Mouse (Mus musculus): ENCODE data around the gene Olfr1239. TPM values are rescaled to one million over a fixed set of nuclear protein-coding genes. Genes with fewer than 3 reads are reported as not detected.

Gene Olfr1239
- not detected in 2 replicates for polyA plus RNA-seq (2012)

DNA sequence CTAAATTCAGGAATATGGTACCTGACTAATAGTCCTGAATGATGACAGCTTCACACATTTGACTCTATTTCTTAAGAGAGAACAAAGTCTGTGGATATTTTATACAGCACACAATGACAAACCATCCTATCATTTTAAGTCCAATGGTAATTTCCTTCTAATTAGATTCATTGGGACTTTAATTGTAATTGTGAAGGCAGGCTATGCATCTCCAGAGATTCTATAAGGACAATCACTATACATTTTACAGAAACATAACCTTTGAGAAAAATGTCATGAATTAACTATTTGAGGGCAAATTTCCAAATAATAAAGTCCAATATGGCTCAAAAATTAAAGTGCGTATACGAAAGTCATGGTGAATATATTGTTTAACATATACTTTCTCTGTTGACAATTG is at the start of gene Olfr1239:
Gene Olfr1239 (minus strand): TSS at position 101 of the 400 bp plus-strand sequence.
- TF ChIP-seq TAL1 (IDR thresholded peaks at IDR 0.05; ENCODE audit: low read length) (no peak), GATA1 (IDR thresholded peaks at IDR 0.05; ENCODE audit: low read length) (no peak)
- H3K36me3 ChIP-seq (ENCODE audit: control insufficient read depth), result no peaks in the 10 kb centered on the region
- no peaks in the 10 kb centered on the region for H3K4me1 ChIP-seq (ENCODE audit: control insufficient read depth)
- H3K27me3 ChIP-seq (ENCODE audit: control insufficient read depth), result no peaks in the 10 kb centered on the region
- no peak within 1 kb of the TSS for H3K4me3 ChIP-seq (replicated peaks)
- no peaks in the 10 kb centered on the region; the same call in 1 of the 2 replicates for H3K9me3 ChIP-seq (ENCODE audit: control insufficient read depth, low read length)

DNA sequence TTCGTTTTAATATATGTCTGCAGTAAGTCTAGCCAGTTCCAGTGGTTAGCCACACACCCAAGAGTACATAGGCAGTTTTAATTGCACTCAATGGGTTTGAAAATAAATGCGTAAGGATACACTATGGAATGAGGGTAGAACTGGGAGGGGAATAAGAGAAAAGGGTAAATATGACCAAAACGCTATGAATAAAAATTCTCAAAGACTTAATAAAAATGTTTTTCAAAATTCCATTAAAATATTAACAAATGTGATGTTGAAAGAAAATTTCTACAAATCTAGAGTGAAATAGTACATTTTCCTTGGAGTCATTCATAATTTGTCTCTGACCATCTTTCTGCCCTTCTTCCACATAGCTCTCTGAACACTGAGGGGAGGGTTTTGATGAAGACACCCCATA is 22.7 kb upstream of the Olfr1239 start, which contains the start of gene Olfr1240:
Gene Olfr1240 (minus strand): TSS at position 101 of the 400 bp plus-strand sequence.
- Histone ChIP-seq H3K4me1 (ENCODE audit: control insufficient read depth) (no peaks in the 10 kb centered on the region), H3K27me3 (ENCODE audit: control insufficient read depth) (no peaks in the 10 kb centered on the region), H3K4me3 (replicated peaks) (no peak within 1 kb of the TSS), H3K9me3 (ENCODE audit: control insufficient read depth, low read length) (peaks cover 2% of the 10 kb centered on the region; the same call in 1 of the 2 replicates), H3K36me3 (ENCODE audit: control insufficient read depth) (no peaks in the 10 kb centered on the region)
- TF ChIP-seq TAL1 (IDR thresholded peaks at IDR 0.05; ENCODE audit: low read length), result no peak
- no peak for TF ChIP-seq GATA1 (IDR thresholded peaks at IDR 0.05; ENCODE audit: low read length)

DNA sequence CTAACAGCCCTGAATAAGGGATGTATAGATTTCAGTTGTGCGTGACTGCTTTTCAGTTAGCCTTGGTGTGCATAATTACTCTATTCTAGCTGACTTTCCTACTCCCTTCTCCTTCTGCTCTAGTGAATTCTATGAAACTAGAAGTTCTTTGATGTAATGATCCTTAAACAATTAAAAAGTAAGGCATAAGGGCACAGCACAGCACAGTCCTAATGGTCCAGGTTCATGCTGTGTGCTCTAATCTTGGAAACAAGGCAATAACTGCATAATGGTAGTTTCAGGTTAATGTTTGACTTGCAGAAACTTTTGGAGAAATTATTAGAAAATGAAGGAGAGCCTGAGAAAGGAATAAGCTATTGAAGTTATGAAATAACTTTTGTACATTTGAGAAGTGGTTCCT is 5.7 kb downstream of the Olfr1239 start:
- Histone ChIP-seq H3K27me3 (ENCODE audit: control insufficient read depth) (no peaks in the 10 kb centered on the region), H3K36me3 (ENCODE audit: control insufficient read depth) (no peaks in the 10 kb centered on the region), H3K4me1 (ENCODE audit: control insufficient read depth) (no peaks in the 10 kb centered on the region), H3K9me3 (ENCODE audit: control insufficient read depth, low read length) (no peaks in the 10 kb centered on the region), H3K4me3 (replicated peaks) (no peak overlapping the region)
- no peak for TF ChIP-seq TAL1 (IDR thresholded peaks at IDR 0.05; ENCODE audit: low read length)
- TF ChIP-seq GATA1 (IDR thresholded peaks at IDR 0.05; ENCODE audit: low read length), result no peak

DNA sequence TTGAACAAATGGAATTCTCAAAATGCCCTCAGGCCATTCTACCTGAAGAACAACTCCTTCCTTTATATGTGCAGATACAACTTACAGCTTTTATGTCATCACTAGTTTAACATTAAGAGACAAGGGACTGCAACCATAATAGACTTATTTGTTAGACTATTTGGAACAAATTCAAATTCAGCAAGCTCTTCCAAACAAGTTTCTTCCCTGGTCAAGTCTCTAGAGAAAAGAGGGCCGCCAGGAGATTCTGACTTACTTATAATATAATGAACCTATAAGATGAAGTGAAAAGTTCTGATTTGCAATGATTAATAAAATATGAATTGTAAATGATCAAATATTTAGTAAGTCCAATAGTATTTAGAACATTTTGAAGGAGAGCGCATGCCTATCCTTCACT is 10.6 kb downstream of the Olfr1239 start, which contains the start of gene Olfr1238:
Gene Olfr1238 (minus strand): TSS at position 101 of the 400 bp plus-strand sequence.
- no peak within 1 kb of the TSS for H3K4me3 ChIP-seq (replicated peaks)
- no peaks in the 10 kb centered on the region for H3K36me3 ChIP-seq (ENCODE audit: control insufficient read depth)
- no peaks in the 10 kb centered on the region for H3K4me1 ChIP-seq (ENCODE audit: control insufficient read depth)
- TF ChIP-seq GATA1 (IDR thresholded peaks at IDR 0.05; ENCODE audit: low read length) (no peak), TAL1 (IDR thresholded peaks at IDR 0.05; ENCODE audit: low read length) (no peak)
- no peaks in the 10 kb centered on the region for H3K27me3 ChIP-seq (ENCODE audit: control insufficient read depth)
- H3K9me3 ChIP-seq (ENCODE audit: control insufficient read depth, low read length), result no peaks in the 10 kb centered on the region

DNA sequence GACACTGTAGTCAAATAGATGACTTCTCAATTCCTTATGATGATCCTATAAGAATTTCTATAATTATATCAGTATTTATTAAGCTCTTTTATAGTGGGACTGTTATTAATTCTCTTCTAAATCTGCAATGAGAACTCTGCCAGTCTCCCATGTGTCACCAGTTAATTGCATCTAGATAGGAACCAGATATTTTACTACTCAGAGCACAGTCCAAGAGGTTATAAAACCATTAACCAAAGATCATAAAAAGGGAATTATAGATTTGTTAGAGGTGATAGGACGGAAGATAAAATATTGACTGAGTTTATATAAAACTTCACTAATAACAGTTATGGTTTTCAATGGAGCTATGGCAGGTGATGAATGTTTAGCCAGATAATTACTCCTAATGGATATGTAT is 19.3 kb downstream of the Olfr1239 start:
- Histone ChIP-seq H3K27me3 (ENCODE audit: control insufficient read depth) (no peaks in the 10 kb centered on the region), H3K36me3 (ENCODE audit: control insufficient read depth) (no peaks in the 10 kb centered on the region), H3K4me3 (replicated peaks) (no peak overlapping the region), H3K4me1 (ENCODE audit: control insufficient read depth) (no peaks in the 10 kb centered on the region), H3K9me3 (ENCODE audit: control insufficient read depth, low read length) (0 out of 2 replicates have a peak, but pooled peaks cover 2% of the 10 kb centered on the region)
- TF ChIP-seq GATA1 (IDR thresholded peaks at IDR 0.05; ENCODE audit: low read length) (no peak), TAL1 (IDR thresholded peaks at IDR 0.05; ENCODE audit: low read length) (no peak)

Other genes with a start within 250 kb of the Olfr1239 start
- not detected in 2 replicates for gene Olfr1225, start 245.7 kb downstream of the Olfr1239 start, polyA plus RNA-seq (2012)
- gene Olfr1226, start 220.4 kb downstream of the Olfr1239 start, polyA plus RNA-seq (2012), result not detected in 2 replicates
- not detected in 2 replicates for gene Olfr1228, start 166.3 kb downstream of the Olfr1239 start, polyA plus RNA-seq (2012)
- gene Olfr1229, start 132.4 kb downstream of the Olfr1239 start, polyA plus RNA-seq (2012), result not detected in 2 replicates
- not detected in 2 replicates for gene Olfr1230, start 123.1 kb downstream of the Olfr1239 start, polyA plus RNA-seq (2012)
- gene Olfr1231, start 113.3 kb downstream of the Olfr1239 start, polyA plus RNA-seq (2012), result not detected in 2 replicates
- not detected in 2 replicates for gene Olfr1232, start 90.7 kb downstream of the Olfr1239 start, polyA plus RNA-seq (2012)
- not detected in 2 replicates for gene Olfr1233, start 78.0 kb downstream of the Olfr1239 start, polyA plus RNA-seq (2012)
- not detected in 2 replicates for gene Olfr1234, start 55.5 kb downstream of the Olfr1239 start, polyA plus RNA-seq (2012)
- not detected in 2 replicates for gene Olfr1238, start 10.7 kb downstream of the Olfr1239 start, polyA plus RNA-seq (2012)
- not detected in 2 replicates for gene Olfr1240, start 22.6 kb upstream of the Olfr1239 start, polyA plus RNA-seq (2012)
- gene Olfr1241, start 66.7 kb upstream of the Olfr1239 start, polyA plus RNA-seq (2012), result not detected in 2 replicates
- gene Olfr1242, start 77.9 kb upstream of the Olfr1239 start, polyA plus RNA-seq (2012), result not detected in 2 replicates
- gene Olfr1243, start 111.1 kb upstream of the Olfr1239 start, polyA plus RNA-seq (2012), result not detected in 2 replicates
- gene Olfr1245, start 158.0 kb upstream of the Olfr1239 start, polyA plus RNA-seq (2012), result not detected in 2 replicates
- not detected in 2 replicates for gene Olfr1246, start 172.8 kb upstream of the Olfr1239 start, polyA plus RNA-seq (2012)
- gene Olfr1247, start 193.7 kb upstream of the Olfr1239 start, polyA plus RNA-seq (2012), result 0.01 TPM in 1 of 2 replicates, not detected in the other
- gene Olfr1248, start 197.8 kb upstream of the Olfr1239 start, polyA plus RNA-seq (2012), result not detected in 2 replicates
- not detected in 2 replicates for gene Olfr1249, start 214.6 kb upstream of the Olfr1239 start, polyA plus RNA-seq (2012)
- gene Olfr1250, start 241.1 kb upstream of the Olfr1239 start, polyA plus RNA-seq (2012), result not detected in 2 replicates

Data from erythroblast, embryonic 14.5 days (primary cell).